Mouse (Mus musculus): ENCODE measurements at regions not wholly inside any gene's neighbourhood (a gene's known extent, or its start where the extent isn't known, plus 50 kb on each side); places are given as distances from the start of the nearest gene placed in this dataset.

DNA sequence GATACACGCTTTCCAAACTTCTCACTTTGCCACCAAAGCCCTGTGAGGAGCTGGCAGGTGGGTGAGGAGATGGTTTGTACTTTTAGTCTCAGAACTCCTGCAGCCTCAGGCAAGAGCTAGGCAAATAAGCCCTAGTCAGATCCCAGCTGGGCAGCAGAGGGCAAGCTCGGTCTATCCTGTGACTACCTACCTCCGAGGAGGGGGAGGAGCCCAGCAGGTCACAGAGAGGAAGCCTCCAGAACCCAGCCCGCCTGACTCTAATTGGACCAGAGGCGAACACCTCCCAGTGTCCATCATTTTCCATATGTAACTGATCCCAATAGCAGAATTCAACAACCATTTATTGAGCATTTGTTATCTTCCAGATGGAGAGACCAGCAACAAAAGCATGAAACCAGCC, 237.0 kb upstream of the Rgma start:
- DNase-seq (ENCODE audit: low spot score in 2 of 2) = no peak

DNA sequence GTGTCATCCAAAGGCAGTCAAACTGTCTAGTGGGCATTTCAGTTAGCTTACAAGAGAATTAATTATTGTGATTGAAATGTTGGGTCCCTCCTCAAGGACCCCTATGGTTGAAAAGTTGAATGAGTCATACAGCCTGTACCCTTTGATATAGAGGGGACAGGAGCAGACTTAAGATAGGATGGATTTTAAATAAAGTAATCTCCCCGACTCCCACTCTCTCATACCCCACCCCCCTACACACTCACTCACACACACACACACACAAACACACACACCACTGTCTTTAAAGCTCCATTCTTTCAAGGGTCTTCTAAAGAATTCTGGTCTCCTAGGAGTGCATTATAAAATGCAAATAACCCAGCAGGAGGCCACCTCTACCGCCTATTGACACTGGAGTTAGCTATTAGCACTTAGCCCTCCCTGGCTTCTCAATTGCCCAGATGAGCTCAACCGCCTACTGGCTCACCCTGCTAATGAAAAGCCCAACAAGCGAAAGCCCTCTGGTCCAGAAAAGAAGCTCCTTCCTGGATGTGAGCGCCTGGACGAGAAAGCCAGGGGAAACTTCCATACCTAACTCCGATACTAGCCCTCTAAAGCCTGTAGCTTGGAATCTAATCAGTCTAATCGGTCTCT, 236.3 kb upstream of the Rgma start:
- DNase-seq (ENCODE audit: low spot score in 2 of 2) = no peak

DNA sequence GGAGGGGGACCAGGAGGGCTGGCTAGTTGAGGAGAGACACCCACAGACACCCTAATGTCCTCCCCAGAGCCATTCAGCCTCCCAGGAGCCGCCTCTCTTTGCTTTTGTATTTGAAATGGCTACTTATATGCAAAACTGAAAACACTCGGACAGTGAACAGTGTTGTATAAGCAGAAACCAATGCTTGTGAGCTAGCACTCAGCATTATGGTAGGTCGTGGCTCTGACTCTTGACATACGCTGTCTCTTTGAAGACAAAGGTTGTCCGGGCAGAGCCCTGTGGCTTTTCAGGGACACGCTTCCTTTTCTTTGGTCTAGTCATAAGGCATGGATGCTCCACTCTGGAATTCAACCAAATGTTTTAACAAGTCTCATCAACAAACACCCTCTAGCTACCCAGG, 235.4 kb upstream of the Rgma start:
- no peak for DNase-seq (ENCODE audit: low spot score in 2 of 2)

DNA sequence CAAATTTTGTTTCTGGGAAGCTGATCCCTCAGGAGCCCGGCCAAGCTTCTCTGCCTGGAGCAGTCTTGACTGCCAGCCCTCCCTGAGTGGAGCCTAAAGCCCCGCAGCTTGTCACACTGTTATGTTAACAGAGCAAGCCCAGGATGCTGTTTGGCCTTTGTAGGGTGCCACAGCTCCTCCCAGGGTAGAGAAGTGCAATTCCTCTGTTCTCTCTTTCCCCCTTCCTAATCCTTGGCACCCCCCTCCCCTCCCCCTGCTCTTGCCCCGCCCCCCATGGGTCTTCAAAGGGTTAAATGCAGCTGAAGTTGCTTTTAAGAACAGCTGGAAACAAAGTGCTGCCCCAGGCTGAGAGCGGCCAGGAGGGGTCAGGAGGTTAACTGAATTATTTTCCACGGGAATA, 234.1 kb upstream of the Rgma start:
- no peak for DNase-seq (ENCODE audit: low spot score in 2 of 2)

DNA sequence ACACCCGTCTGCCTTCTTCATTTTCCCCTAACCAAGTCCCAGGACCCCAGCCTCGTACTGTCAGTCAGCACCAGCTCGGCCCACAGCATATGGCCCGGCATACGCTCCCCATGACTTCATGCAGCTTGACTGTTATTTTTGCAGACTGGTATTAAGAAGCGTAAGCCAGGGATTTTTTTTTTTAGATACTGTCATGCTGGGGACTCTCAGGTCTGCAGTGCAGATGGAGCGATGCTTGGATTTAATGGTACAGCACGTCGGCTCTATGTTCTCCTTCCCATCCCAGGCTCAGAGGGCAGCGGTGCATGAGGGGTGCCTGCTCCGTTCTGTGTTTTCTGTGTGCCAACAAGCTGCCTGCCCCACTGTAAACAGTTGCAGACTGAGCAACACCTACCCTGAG, 231.4 kb upstream of the Rgma start:
- DNase-seq (ENCODE audit: low spot score in 2 of 2) = no peak

DNA sequence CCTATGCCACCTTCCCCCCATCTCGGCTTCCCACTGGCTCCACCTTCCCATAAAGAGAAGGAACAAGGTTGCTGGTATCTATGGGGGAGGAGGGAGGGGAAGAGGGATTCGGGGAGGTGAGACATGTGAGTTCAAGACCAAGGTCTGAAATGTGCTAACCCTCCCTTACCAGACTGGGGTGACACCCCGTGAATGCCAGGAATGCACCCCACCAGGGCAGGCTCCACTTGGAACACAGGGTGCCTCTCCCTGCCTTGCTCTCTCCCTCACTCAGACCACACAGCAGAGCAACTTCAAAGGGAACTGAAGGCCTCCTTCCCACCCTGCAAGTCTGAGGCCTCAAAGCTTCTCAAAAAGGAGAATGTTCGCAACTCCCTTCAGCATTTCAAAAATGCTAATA, 230.5 kb upstream of the Rgma start:
- DNase-seq (ENCODE audit: low spot score in 2 of 2) = no peak

DNA sequence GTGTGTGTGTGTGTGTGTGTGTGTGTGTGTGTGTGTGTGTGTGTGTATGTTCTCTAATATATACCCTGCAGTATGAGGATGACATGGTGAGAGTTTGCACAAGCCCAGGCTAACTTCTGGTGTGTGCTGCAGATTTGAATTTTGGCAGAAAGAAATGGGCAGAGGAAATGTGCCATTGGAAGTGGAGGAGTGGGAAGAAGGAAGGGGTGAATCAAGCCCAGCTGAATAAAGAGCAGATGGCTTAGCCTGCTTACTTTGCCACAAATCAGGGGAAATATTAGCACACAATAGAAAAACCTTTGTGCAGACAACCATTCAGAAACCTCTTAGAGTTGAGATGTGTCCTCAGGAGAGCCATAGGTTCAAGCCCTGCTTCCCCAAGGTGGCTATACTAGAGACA, 228.1 kb upstream of the Rgma start:
- no peak for DNase-seq (ENCODE audit: low spot score in 2 of 2)

DNA sequence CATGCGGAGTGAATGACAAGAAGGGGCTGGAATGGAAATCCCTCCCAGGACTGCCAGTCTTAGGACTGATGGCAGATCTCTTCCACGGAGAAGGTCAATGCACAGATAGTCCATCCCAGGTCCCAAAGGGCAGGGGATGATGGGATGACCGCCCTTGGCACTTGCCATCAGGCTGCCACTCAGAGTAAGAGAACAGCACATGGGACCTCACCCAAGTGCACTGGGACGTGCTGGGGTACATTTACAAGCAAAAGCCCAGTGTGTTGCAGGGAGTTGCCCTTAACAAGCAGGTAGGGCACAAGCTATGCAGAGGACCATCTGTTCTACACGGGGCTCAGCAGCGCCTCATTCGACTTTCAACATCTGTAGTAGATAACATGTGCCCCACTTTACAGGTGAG, 224.9 kb upstream of the Rgma start:
- DNase-seq (ENCODE audit: low spot score in 2 of 2) = no peak

DNA sequence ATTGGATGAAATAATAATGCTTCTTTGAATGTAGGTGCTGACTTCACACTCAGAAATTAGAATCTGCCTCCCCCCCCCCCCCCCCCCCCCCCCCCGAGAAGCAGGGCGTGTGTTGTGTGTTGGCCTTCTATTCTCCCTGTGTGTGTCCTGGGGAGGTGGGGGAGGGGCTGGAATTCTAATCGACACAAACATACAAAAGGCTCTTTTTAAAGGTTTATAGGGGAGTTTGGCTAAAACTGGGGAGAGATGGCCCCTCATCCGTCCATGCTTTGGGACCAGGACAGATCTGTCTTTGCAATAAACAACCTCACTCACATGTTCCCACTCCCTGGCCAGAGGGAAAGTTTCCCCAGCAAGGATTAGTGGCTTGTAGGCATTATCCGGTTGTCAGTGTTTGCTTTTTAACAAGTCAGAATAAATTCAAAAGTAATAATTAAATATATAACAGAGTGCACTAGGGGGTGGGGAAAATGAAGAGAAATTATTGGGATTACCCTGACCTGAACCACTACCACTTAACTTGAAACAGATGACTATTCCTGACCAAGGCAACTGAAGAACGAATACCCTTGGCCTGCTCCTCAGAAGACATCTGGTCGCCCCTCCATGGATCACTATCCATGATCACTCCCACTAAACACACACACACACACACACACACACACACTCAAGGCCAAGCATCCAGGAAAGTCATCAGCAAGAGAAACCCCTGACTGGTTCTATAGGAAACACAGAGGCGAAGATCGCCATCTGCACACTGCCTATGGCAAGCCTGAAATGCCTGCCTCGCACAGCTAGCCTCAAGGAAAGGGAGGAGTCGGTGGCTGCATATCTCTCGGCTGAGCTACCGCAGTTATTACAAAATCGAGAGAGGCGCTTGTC, 223.5 kb upstream of the Rgma start:
- DNase-seq (ENCODE audit: low spot score in 2 of 2) = no peak

DNA sequence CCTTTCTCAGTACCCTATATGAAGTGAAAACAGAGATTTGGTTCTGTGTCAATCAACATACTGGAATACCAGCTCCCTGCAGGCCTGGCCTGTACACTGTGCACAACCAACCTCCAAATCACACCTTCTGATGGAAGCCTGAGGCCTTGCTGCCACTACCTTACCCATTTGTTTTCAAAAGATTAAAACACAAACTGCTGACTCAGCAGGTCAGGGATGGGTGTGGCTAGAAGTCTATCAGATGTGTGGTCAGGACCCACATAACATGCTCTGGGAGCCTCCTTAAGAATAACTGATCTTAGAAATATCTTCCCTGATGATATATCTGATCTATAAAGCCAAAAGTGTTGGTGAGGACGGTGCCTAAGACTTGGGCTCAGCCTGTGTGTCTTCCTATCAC, 221.6 kb upstream of the Rgma start:
- DNase-seq (ENCODE audit: low spot score in 2 of 2) = no peak

DNA sequence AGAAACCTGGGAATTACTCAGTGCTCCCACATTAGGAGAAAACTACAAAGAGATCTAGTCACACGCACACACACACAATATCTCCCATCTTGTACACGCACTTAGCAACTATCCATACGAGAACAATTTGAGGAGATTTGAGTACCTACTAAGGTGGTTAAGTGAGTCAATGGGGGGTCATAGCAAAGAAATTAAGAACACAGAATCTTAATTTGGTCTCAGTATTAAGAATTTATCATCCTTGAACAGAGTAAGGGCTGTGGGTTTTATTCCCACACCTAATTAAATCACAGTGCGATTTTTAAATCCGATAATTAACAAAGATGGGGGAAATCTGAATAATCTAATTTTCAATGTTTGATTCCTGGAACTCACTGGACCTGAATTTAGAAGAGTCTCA, 216.5 kb upstream of the Rgma start:
- DNase-seq (ENCODE audit: low spot score in 2 of 2) = no peak

DNA sequence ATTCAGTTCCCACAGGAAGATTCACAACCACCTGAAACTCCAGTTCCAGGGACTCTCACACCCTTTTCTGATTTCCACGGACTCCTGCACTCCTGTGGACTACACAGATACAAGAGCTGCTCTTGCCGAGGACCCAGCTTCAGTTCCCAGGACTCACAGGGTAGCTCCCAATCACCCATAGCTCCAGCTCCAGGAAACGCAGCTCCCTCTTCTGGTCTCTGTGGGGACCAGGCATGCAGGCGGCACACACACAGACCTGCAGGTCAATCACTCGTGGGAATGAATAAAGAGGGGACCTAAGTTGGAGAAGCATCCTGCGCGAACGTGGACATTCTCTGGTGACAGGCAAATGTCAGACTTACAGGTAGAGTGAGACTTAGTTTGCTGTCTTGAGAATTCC, 214.3 kb upstream of the Rgma start:
- no peak for DNase-seq (ENCODE audit: low spot score in 2 of 2)

DNA sequence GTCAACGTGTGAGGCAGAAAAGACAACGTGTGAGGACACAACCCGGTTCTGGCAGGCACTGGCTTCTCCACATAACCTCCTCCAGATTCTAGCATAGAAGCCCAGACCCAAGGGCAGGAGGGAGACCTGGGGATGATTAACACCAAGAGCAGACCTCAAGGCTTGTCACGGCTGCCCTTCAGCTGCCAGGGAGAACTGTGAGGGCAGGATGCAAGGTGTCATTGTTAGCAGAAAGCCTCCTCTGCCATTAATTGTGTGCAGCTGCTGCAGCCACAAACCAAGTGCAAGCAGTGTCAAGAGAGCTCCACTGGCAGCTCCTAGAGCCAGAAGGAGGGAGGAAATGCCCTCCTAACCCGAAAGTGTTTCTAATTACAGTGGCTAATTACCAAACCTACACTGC, 211.6 kb upstream of the Rgma start:
- no peak for DNase-seq (ENCODE audit: low spot score in 2 of 2)

DNA sequence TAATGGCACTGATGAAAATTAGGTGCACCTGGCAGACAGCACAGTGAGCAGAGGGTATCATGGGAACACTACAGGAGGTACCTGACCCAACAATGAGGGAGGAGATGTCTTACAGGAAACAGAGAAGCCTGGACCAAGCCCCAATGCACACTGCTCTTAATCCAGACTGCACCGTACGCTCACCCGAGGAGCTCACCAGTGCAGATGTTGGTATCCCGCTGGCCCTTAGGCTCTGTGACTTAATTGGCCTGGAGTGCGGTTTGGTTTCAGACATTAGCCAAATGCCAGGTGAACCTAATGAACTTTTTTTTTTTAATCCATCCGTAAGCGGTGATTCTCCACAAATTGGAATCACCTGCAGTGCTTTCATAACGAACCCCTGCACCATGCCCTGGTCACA, 209.8 kb upstream of the Rgma start:
- no peak for DNase-seq (ENCODE audit: low spot score in 2 of 2)

DNA sequence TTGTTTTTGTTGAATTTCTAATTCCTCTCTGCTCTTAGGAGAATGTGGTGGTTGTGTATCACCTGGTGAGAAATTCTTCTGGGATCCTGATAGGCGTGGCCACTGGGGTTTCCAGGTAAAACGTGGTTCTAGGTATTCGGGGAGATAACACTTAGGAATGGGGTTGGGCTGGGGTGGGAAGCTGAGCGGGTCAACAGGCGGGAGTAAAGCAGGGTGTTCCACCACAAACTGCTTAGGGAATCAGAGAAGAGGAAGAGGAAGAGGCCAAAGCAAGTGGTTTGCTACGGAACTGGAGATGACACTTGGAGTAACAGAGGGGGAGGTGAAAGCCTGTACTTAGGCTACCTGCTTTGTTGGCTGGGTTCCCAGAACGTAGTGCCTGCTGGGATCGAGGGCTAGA, 205.9 kb upstream of the Rgma start:
- DNase-seq (ENCODE audit: low spot score in 2 of 2) = no peak

DNA sequence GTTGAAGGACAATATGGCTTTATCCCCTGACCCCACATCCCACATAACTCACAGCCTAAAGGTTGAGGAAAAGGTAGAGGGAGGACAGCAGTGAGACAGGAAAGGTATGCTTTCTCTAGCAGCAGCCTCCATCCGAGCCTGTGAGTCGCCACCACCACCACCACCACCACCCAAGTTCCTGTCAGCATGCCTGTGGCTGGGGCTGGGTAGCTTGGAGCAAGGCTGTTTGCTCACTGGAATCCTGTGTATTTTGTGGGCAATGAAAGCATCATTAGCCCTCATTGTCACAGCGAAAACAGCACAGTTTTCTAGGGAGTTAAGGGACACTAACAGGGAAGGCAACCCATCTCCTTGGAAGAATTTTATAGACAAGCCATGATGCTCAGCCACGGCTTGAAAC, 202.7 kb upstream of the Rgma start:
- DNase-seq (ENCODE audit: low spot score in 2 of 2) = no peak

DNA sequence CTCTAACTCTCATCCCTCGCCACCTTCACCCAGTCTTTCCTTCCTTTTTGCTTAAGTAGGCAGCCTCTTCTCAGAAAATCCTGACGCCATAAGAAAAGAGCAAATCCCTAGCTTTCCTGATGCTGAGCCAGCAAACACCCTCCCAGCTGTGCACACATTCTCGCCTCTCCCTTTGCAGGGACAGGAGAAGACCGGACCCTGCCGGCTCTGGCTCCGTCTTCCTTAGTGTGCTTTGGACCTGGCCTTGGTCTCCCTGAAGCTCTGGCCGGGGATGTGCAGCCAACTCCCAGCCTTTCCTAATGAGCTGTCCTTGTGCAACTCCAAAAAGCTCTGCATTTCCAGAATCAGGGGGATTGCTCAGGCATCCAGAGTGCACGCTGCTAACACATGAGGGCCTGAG, 191.5 kb upstream of the Rgma start:
- DNase-seq (ENCODE audit: low spot score in 2 of 2) = no peak

DNA sequence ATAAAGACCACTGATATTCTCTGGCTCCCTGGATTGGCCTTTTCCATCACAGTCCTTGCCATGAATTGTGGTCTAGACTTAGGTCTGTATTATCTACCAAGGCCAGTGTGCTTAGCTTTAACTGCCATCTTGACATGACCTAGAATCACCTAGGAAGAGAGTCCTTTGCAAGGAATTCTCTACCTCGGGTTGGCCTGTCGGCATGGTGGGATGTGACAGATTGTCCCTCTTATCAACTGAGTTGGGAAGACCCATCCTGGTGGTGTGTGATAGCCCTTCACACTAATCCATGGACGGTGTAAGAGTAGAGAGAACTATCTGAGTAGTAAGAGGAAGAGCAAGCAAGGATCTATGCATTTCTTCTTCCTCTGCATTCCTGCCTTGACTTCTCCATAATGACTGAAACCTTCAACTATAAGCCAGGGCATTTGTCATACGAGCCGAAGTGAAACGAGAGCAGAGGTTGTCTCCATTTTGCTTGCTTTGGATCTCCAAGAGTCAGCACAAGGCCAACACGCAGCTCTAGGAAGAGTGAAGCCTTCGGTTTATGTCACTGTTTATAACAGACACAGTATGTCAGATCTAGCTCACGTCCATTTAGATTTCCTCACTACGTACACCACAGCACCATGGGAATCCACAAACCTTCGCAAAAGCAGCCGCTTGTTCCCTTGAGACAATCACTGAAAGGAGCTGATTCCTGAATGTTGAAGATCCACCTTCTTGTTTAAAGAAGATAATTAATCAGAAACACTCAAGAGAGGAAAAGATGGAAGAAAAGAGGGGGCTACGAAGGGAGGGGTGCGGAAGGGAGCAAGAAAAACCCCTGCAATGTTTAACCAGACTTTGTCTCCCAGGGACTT, 190.9 kb upstream of the Rgma start:
- DNase-seq (ENCODE audit: low spot score in 2 of 2) = no peak

DNA sequence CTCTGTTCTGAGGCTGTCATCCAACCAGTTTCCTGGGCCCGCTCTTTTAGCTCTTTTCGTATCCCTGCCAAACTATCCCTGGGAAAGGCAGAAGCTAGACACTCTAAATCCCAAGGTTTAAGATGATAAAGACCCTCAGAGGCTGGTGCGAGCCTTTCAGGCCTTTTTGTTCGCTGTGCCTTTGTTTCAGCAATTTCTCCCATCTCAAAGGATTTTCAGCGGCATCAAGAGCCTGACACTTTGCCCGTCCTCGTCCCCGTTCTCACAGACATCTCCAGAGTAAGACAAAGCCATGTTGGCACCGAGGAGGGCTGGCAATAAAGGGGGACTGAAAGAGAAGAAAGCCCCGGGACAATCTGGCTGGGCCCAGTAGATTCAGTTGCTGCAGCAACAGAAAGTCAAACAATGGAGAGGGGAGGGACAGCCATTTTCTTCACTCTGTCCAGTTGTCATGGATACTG, 190.2 kb upstream of the Rgma start:
- DNase-seq (ENCODE audit: low spot score in 2 of 2) = peak in 1 of 2 experiments; percentile 30

DNA sequence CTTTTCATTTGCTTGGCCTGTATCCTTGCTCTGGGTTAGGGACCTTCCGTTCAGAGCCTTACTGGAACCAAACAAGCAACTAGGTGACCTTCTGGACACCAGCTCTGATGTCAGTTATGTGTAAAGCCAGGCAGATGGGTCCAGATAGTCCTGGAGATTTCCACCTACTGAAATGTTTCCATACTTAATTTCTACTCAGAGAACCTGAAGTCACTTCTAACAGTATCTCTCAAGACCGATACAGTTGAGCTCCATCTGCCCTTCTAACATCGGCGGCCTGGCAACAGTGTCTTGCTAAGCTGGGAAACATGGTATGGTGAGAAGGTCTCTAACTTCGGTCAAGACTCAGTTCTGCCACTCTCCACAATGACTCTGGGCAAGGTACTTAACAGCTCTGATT, 189.7 kb upstream of the Rgma start:
- no peak for DNase-seq (ENCODE audit: low spot score in 2 of 2)

DNA sequence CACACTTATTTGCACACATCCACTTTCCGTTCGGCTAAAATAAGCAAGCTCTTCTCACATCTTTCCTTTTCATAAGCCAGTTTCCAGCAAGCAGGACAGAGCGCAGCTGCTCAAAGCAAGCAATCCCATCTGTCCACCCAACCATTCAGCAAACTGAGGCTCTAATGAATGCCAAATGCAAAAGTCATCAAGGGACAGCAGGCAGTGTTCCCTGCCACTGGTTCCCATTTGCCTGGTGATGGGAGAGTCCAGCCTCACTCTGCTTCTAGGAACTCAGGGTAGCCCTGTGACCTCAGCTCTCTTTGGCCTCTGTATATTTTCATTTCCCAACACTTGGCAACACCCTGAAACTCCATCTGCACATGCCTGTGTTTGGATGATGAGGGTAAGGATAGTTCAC, 188.8 kb upstream of the Rgma start:
- peak; percentile 52 to 64 for DNase-seq (ENCODE audit: low spot score in 2 of 2)
